Mouse (Mus musculus): ENCODE measurements at regions not wholly inside any gene's neighbourhood (a gene's known extent, or its start where the extent isn't known, plus 50 kb on each side); places are given as distances from the start of the nearest gene placed in this dataset.

- DNase-seq (ENCODE audit: low read depth, low spot score) = peak; percentile 88
Observed at GRCm38 (mm10) chr12:107720941-107721340, 232.5 kb downstream of the 3110018I06Rik start.

- DNase-seq (ENCODE audit: low read depth, low spot score) = no peak
Observed at GRCm38 (mm10) chr12:107723062-107723859, 234.8 kb downstream of the 3110018I06Rik start.

DNA sequence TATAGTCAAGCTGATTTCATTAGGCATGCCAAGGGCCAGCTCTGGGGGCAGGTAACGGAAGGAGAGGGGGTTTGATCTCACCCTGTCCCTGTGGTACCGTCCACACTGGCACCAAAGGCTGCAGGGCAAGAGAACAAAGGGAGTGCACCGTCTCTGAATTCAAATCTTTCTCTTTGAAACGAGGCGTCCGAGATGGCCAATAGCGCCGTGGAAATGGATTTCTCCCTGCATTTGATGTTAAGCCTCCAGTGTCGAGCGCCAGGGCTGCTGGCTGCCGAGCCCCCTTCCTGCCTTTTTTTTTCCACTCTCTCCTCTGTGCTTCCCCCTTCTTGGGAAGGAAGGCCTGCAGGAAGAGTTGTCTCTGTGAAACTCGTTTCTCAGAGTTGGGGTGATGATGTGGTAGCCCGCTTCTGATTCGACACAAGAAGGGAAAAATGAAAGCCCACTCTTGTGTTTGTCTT is 235.5 kb downstream of the 3110018I06Rik start:
- no peak for DNase-seq (ENCODE audit: low read depth, low spot score)

DNA sequence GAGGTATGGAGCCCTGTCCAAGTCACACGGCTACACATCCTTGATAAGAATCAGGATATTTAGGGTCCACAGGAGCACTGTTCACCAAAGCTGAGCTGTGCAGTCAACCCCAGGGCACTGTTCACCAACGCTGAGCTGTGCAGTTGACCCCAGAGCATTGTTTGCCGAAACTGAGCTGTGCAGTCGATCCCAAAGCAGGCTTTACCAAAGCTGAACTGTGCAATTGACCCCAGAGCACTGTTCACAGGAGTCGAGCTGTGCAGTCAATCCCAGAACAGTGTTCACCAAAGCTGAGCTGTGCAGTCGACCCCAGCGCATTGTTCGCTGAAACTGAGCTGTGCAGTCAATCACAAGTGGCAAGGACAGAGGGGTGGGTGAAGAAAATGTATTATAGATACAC is 236.0 kb downstream of the 3110018I06Rik start:
- no peak for DNase-seq (ENCODE audit: low read depth, low spot score)

- peak; percentile 18 for DNase-seq (ENCODE audit: low read depth, low spot score)
Observed at GRCm38 (mm10) chr12:107728865-107729264, 240.4 kb downstream of the 3110018I06Rik start.

- peak; percentile 76 for DNase-seq (ENCODE audit: low read depth, low spot score)
Observed at GRCm38 (mm10) chr12:107729301-107729700, 240.9 kb downstream of the 3110018I06Rik start.

DNA sequence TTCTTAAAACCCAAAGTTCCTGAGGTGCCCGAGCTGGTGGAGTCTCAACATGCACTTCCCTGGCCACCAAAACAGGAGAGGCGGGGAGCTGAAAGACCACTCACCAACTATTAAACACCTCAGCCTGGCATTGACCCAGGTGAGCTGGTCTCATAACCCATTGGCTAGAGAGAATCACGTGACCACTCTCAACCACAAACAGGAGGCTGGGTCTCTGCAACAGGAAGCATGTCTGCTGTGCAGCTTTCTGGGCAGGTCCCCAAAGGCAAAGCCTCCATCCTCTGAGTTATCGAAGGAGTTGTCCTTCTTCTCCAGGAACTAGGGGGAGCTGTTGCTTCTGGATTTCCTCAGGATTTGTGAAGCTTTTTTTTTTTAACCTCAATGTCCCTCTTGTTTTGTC is 242.5 kb downstream of the 3110018I06Rik start:
- peak; percentile 77 for DNase-seq (ENCODE audit: low read depth, low spot score)

GRCm38 (mm10) chr12:107734536-107734935 is 246.1 kb downstream of the 3110018I06Rik start:
- DNase-seq (ENCODE audit: low read depth, low spot score) = peak; percentile 71

DNA sequence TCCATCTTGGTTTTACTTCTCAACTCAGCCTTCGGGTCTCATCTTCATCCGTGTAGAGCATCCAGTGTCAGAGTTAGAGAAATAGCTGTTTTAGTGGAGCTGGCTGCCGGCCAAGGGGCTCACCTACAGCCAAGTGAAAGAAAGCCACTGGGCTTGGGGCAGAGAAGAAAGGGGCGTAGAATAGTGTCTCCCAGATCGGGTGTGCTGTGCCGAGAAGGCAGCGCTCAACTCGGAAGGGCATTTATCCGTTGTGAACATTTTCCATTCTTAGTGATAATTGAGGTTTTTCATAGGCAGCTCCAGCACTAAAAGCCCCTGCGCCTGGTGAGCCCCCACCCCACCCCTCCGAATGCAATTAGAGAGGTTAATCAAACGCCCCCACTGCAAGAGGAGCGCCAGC is 254.2 kb downstream of the 3110018I06Rik start:
- no peak for DNase-seq (ENCODE audit: low read depth, low spot score)

- no peak for DNase-seq (ENCODE audit: low read depth, low spot score)
Observed at GRCm38 (mm10) chr12:107744822-107745221, 256.4 kb downstream of the 3110018I06Rik start.

DNA sequence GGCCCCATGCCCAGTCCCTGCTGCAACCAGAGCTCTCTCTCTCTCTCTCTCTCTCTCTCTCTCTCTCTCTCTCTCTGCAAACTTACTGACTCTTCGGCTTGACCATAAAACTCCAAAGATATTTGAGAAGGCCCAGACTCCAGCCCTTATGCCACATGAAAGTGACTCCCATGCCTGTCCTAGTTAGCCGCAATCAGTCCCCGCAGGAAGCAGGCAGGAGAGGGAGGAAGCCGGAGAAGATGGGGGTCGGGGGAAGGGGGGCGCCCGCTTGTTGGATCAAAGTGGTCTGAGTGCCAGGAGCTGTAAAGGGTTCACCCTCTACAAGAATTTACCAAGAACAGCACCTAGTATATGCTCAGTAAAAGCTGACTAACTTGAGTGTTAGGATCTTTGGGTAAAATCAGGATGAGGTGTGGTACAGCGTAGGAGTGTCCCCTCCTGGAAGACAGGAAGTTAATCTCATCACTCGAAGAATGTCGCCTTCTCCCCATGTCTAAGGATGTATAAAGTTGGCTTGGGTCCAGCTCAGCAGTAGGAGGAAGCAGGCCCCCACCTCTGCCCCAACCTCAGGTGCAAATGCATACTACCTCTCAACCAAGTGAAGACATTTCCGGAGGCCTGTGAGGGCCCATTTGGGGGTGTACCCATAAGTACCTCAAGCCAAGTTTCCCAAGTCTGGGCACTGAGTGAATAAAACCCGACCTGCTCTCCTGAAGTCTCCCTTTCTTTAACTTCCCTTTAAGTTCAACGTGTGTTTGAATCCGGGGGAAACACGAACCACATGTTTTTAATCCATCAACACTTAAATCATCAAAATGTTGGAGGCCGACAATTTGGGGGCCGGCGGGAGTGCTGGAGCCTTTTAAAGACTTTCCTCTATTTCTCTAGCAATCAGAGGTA is 254.7 kb downstream of the Bcl11b start:
- peak; percentile 61 for DNase-seq (ENCODE audit: low read depth, low spot score)

GRCm38 (mm10) chr12:107749381-107750085 is 253.9 kb downstream of the Bcl11b start:
- no peak for DNase-seq (ENCODE audit: low read depth, low spot score)

GRCm38 (mm10) chr12:107750285-107750927 is 253.0 kb downstream of the Bcl11b start:
- DNase-seq (ENCODE audit: low read depth, low spot score) = no peak

- DNase-seq (ENCODE audit: low read depth, low spot score) = no peak
Observed at GRCm38 (mm10) chr12:107752126-107752525, 251.3 kb downstream of the Bcl11b start.

- DNase-seq (ENCODE audit: low read depth, low spot score) = peak; percentile 71
Observed at GRCm38 (mm10) chr12:107752587-107752986, 250.8 kb downstream of the Bcl11b start.

- DNase-seq (ENCODE audit: low read depth, low spot score) = no peak
Observed at GRCm38 (mm10) chr12:107753022-107753421, 250.4 kb downstream of the Bcl11b start.

DNA sequence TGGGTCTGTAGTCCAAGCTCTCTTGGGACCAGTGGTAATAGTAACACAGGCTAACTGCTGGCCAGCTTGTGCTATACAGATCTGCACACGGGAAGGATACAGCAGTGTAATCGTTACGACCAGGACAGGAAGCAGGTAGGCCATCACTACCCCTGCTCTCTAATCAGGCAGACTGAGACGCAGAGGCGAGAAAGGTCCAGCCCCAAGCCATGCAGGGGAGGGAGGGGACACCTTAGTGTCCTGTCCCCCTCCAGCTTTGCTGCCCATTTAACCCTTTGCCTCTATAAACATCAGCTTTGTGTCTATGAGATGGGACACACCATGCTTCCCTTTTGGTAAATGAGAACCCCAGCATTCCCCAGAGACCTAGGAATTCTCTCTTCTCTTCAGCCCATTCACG is 249.9 kb downstream of the Bcl11b start:
- no peak for DNase-seq (ENCODE audit: low read depth, low spot score)

- no peak for DNase-seq (ENCODE audit: low read depth, low spot score)
Observed at GRCm38 (mm10) chr12:107754885-107755284, 248.5 kb downstream of the Bcl11b start.

GRCm38 (mm10) chr12:107755820-107756517 is 247.4 kb downstream of the Bcl11b start:
- DNase-seq (ENCODE audit: low read depth, low spot score) = no peak

- DNase-seq (ENCODE audit: low read depth, low spot score) = no peak
Observed at GRCm38 (mm10) chr12:107757184-107757583, 246.2 kb downstream of the Bcl11b start.
